Mouse (Mus musculus) myocyte (in vitro differentiated cells): ENCODE measurements around the gene Auts2. TPM values are rescaled to one million over a fixed set of nuclear protein-coding genes. Genes with fewer than 3 reads are reported as not detected.

Experiments used
- H3K27me3 ChIP-seq: one replicate; pipeline ENCODE4 v1.6.1; 2011; ENCODE audit not compliant: control insufficient read depth, insufficient read depth, insufficient read length
- H3K36me3 ChIP-seq: one replicate; pipeline ENCODE4 v1.6.1; 2011; ENCODE audit not compliant: control insufficient read depth, insufficient read depth
- H3K4me2 ChIP-seq: one replicate; pipeline ENCODE4 v1.6.1; 2011; ENCODE audit warnings: low read depth, control low read depth
- H3K4me3 ChIP-seq: one replicate; pipeline ENCODE4 v1.5.1; 2011; ENCODE audit warnings: mild to moderate bottlenecking, control low read depth, moderate library complexity
- H3K79me2 ChIP-seq: one replicate; pipeline ENCODE4 v1.6.1; 2011; ENCODE audit not compliant: control insufficient read depth, insufficient read depth
- H3ac ChIP-seq: one replicate; pipeline ENCODE4 v1.6.1; 2011; ENCODE audit not compliant: control insufficient read depth, insufficient read length
- CEBPB ChIP-seq: IDR thresholded peaks from 2 replicates; pipeline ENCODE4 v1.6.1; 2011; ENCODE audit warnings: mild to moderate bottlenecking, moderate library complexity; ENCODE audit not compliant: poor library complexity, insufficient read depth, severe bottlenecking
- E2F4 ChIP-seq: IDR thresholded peaks from one replicate; pipeline ENCODE4 v1.6.1; 2011; ENCODE audit warnings: mild to moderate bottlenecking, control low read depth, moderate library complexity; ENCODE audit not compliant: insufficient read depth
- MAX ChIP-seq: IDR thresholded peaks from one replicate; pipeline ENCODE4 v1.6.1; 2011; ENCODE audit warnings: low read depth, mild to moderate bottlenecking, control low read depth
- MYOD1 ChIP-seq, 3 experiments: IDR thresholded peaks; one replicate each; pipeline ENCODE4 v1.6.1; 2011; ENCODE audit warnings: control low read depth in 2 of 3, low read depth in 2 of 3, mild to moderate bottlenecking in 2 of 3, moderate library complexity in 1 of 3; ENCODE audit not compliant: insufficient read length in 2 of 3, control insufficient read depth in 1 of 3
- MYOG ChIP-seq, 3 experiments: IDR thresholded peaks; one replicate each; pipeline ENCODE4 v1.6.1; 2011; ENCODE audit warnings: control low read depth in 2 of 3, low read depth in 2 of 3, mild to moderate bottlenecking in 2 of 3; ENCODE audit not compliant: insufficient read length in 2 of 3, control insufficient read depth in 1 of 3, insufficient read depth in 1 of 3
- POLR2A ChIP-seq: IDR thresholded peaks from one replicate; pipeline ENCODE4 v1.6.1; 2011; ENCODE audit warnings: low read depth, mild to moderate bottlenecking, control low read depth, moderate library complexity; ENCODE audit not compliant: insufficient read length
- POLR2AphosphoS2 ChIP-seq: IDR thresholded peaks from one replicate; pipeline ENCODE4 v1.6.1; 2011; ENCODE audit warnings: low read depth, control low read depth; ENCODE audit not compliant: insufficient read length
- REST ChIP-seq: IDR thresholded peaks from one replicate; pipeline ENCODE4 v1.6.1; 2011; ENCODE audit warnings: mild to moderate bottlenecking, control low read depth, moderate library complexity; ENCODE audit not compliant: insufficient read depth, insufficient read length
- SRF ChIP-seq: IDR thresholded peaks from one replicate; pipeline ENCODE4 v1.6.1; 2011; ENCODE audit warnings: low read depth; ENCODE audit not compliant: control insufficient read depth, insufficient read length
- TCF12 ChIP-seq: IDR thresholded peaks from one replicate; pipeline ENCODE4 v1.6.1; 2011; ENCODE audit warnings: mild to moderate bottlenecking, control low read depth; ENCODE audit not compliant: poor library complexity, insufficient read depth, severe bottlenecking
- TCF3 ChIP-seq: IDR thresholded peaks from one replicate; pipeline ENCODE4 v1.6.1; 2011; ENCODE audit warnings: low read depth, control low read depth; ENCODE audit not compliant: insufficient read length
- USF1 ChIP-seq: IDR thresholded peaks from one replicate; pipeline ENCODE4 v1.6.1; 2011; ENCODE audit warnings: low read depth, mild to moderate bottlenecking, control low read depth, moderate library complexity
- polyA plus RNA-seq: library from polyadenylated mRNA; unstranded; fragments of >200 nt; fragmentation: generic; extraction: Trizol; gene quantifications from one replicate; pipeline ENCODE4 v1.2.1, GENCODE M21; 2012; ENCODE audit warnings: missing spikeins

Gene Auts2
- polyA plus RNA-seq, 1 experiment: 8.0 TPM

- H3ac ChIP-seq: no peak overlapping the region
- no peak overlapping the region for H3K4me3 ChIP-seq
- no peaks in the 10 kb centered on the region for H3K27me3 ChIP-seq
- H3K4me2 ChIP-seq: no peak overlapping the region
- TF ChIP-seq MAX (no peak), POLR2AphosphoS2 (no peak), TCF12 (no peak)
- no peaks in the 10 kb centered on the region for H3K79me2 ChIP-seq
- no peaks in the 10 kb centered on the region for H3K36me3 ChIP-seq
Observed at GRCm38 (mm10) chr5:131610702-131611101, 932.4 kb downstream of the Auts2 start.

- no peaks in the 10 kb centered on the region for H3K27me3 ChIP-seq
- H3K4me3 ChIP-seq: no peak overlapping the region
- no peaks in the 10 kb centered on the region for H3K36me3 ChIP-seq
- H3ac ChIP-seq: no peak overlapping the region
- no peak overlapping the region for H3K4me2 ChIP-seq
- peak in 2 of 3 experiments; percentile 51 to 59 for TF ChIP-seq MYOD1 (IDR thresholded peaks at IDR 0.05; ENCODE audit: control insufficient read depth in 1 of 3, insufficient read length in 2 of 3, low read depth in 2 of 3)
- TF ChIP-seq POLR2A: no peak
- no peak for TF ChIP-seq USF1
- TF ChIP-seq MAX: no peak
- no peak for TF ChIP-seq TCF3
- peak; percentile 31 for TF ChIP-seq TCF12
- no peak for TF ChIP-seq E2F4
- no peak for TF ChIP-seq POLR2AphosphoS2
- TF ChIP-seq SRF: no peak
- TF ChIP-seq REST: no peak
- peak in 1 of 3 experiments; percentile 65 for TF ChIP-seq MYOG (IDR thresholded peaks at IDR 0.05; ENCODE audit: control insufficient read depth in 1 of 3, insufficient read depth in 1 of 3, insufficient read length in 2 of 3, low read depth in 2 of 3)
- no peaks in the 10 kb centered on the region for H3K79me2 ChIP-seq
Observed at GRCm38 (mm10) chr5:131606786-131607185, 936.4 kb downstream of the Auts2 start.

GRCm38 (mm10) chr5:131601934-131602692 lies 941.0 kb downstream of the Auts2 start:
- no peaks in the 10 kb centered on the region for H3K79me2 ChIP-seq
- no peak overlapping the region for H3K4me2 ChIP-seq
- no peak overlapping the region for H3ac ChIP-seq
- no peaks in the 10 kb centered on the region for H3K36me3 ChIP-seq
- H3K4me3 ChIP-seq: no peak overlapping the region
- no peaks in the 10 kb centered on the region for H3K27me3 ChIP-seq
- TF ChIP-seq MYOD1 (IDR thresholded peaks at IDR 0.05; ENCODE audit: control insufficient read depth in 1 of 3, insufficient read length in 2 of 3, low read depth in 2 of 3) (no peak), REST (no peak), E2F4 (no peak), MAX (no peak), USF1 (no peak)

DNA sequence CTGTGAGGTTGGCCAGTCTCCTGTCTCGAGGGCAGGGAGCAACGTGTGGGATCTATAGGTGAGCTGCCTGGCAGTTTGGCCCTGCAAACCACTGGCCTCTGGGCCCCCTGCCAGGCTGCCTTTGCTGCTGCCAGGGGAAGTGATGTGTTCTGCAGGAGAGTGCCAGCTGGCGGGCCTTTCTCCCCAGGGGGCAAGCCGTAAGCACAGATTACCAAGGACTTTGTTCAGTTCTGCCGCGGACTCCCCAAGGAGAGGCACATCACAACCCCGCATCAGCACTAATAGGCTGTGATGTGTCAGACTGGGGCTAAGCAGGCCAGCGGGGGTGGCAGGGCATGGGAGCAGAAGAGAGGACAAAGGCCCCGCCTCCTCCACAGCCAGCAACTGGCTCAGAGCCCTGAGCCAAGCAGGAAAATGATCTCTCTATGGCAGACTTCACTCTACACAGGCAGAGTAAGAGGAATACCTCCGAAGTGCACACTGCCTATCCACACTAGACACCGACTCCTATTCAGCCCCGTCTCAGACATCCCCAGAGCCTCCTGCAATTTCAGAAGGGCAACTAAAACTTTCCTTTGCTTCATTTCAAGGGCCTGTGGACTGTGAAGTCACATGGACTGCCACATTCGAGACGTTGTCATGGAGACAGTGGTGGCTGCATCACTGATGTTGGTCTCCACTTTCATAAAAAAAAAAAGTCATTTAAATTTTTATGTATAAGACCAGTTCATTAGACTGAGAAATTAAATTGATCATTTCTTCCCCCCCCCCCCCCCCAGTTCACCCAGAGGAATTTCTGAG lies 942.6 kb downstream of the Auts2 start:
- no peaks in the 10 kb centered on the region for H3K79me2 ChIP-seq
- H3K27me3 ChIP-seq: no peaks in the 10 kb centered on the region
- TF ChIP-seq MYOD1 (IDR thresholded peaks at IDR 0.05; ENCODE audit: control insufficient read depth in 1 of 3, insufficient read length in 2 of 3, low read depth in 2 of 3) (peak in 1 of 3 experiments; percentile 54), USF1 (no peak), MYOG (IDR thresholded peaks at IDR 0.05; ENCODE audit: control insufficient read depth in 1 of 3, insufficient read depth in 1 of 3, insufficient read length in 2 of 3, low read depth in 2 of 3) (peak in 1 of 3 experiments; percentile 39)
- H3K4me3 ChIP-seq: no peak overlapping the region
- no peak overlapping the region for H3ac ChIP-seq
- H3K4me2 ChIP-seq: peak overlapping the region; percentile 71
- H3K36me3 ChIP-seq: no peaks in the 10 kb centered on the region

DNA sequence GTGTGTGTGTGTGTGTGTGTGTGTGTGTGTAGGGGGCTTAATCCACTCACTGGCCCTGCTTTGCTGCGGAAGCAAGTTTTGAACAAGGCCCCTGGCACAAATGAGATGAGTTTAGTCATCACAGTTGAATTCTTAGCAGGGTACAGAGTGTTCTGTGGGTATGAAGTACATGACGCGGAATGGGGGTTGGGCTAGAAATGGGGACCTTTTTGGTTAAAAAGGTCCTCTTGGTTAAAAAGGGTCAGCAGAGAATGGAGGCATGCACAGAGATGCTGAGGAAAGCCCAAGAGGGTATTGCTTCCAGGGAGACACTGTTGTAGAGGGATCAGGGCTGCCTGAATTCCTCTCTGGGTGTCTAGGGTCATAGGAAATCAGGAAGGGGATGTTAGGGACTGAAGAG lies 945.6 kb downstream of the Auts2 start:
- H3K4me2 ChIP-seq: no peak overlapping the region
- no peaks in the 10 kb centered on the region for H3K27me3 ChIP-seq
- H3K79me2 ChIP-seq: no peaks in the 10 kb centered on the region
- no peak for TF ChIP-seq E2F4
- TF ChIP-seq SRF: no peak
- no peak for TF ChIP-seq REST
- no peak for TF ChIP-seq MYOD1 (IDR thresholded peaks at IDR 0.05; ENCODE audit: control insufficient read depth in 1 of 3, insufficient read length in 2 of 3, low read depth in 2 of 3)
- TF ChIP-seq POLR2A: no peak
- TF ChIP-seq TCF12: no peak
- TF ChIP-seq POLR2AphosphoS2: no peak
- TF ChIP-seq USF1: no peak
- no peak for TF ChIP-seq MYOG (IDR thresholded peaks at IDR 0.05; ENCODE audit: control insufficient read depth in 1 of 3, insufficient read depth in 1 of 3, insufficient read length in 2 of 3, low read depth in 2 of 3)
- no peak for TF ChIP-seq CEBPB
- TF ChIP-seq TCF3: no peak
- TF ChIP-seq MAX: no peak
- H3ac ChIP-seq: no peak overlapping the region
- H3K4me3 ChIP-seq: no peak overlapping the region
- H3K36me3 ChIP-seq: no peaks in the 10 kb centered on the region
